Mouse (Mus musculus) thymus, postnatal 36 days (tissue): ENCODE measurements around the gene Vmn1r148.
"Not testable (repeated sequence)": the region's sequence is repeated elsewhere in the genome, so short reads cannot be mapped to it uniquely, and the experiment has no call there.

Source experiments
- DNase-seq, 2 experiments: peaks; one replicate each; pipeline ENCODE4 v3.0.0; 2022; ENCODE audit warnings: mixed read lengths in 2 of 2

Gene Vmn1r148

DNA sequence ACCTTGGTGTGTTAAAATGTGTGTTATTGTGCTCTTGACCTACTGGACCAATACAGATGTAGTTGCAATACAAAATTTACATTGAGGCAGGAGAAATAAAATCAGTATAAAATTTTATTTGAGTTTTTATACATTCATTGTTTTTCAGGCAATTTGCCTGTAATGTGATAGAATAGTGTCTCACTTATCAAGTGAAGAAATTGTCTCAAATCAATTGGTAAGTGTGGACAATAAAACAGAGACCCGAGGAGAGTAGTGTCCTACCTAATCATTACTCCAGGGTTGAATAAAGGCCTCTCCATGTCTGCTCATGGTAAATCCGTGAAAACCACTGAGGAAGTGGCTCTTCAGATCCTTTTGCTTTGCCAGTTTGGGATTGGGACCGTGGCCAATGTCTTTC lies at the start of gene Vmn1r148:
Vmn1r148 (plus strand) TSS at position 301 of the 400 bp plus-strand sequence.
- DNase-seq: not testable (repeated sequence)

DNA sequence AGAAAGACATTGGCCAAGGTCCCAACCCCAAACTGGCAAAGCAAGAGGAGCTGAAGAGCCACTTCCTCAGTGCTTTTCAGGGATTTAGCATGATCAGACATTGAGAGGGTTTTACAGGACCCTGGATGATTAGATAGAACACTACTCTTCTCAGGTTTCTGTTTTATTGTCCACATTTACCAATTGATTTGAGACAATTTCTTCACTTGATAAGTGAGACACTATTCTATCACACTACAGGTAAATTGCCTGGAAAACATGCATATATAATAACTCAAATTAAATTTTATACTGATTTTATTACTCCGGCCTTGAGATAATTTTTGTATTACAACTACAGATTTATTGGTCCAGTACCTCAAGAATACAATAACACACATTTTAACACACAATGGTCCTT lies 42.4 kb upstream of the Vmn1r148 start, which contains the start of gene Gm8660:
Gm8660 (minus strand) TSS at position 101 of the 400 bp plus-strand sequence.
- not testable (repeated sequence) for DNase-seq

DNA sequence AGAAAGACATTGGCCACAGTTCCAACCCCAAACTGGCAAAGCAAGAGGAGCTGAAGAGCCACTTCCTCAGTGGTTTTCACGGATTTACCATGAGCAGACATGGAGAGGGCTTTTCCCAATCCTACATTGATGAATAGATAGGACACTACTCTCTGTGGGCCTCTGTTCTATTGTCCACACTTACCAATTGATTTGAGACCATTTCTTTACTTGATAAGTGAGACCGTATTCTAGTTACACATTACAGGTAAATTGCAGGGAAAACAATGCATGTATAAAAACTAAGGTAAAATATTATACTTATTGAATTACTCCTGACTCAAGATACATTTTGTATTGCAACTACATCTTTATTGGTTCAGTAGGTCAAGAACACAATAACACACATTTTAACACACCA lies 24.7 kb downstream of the Vmn1r148 start, which contains the start of gene Vmn1r149:
Vmn1r149 (minus strand) TSS at position 101 of the 400 bp plus-strand sequence.
- DNase-seq: not testable (repeated sequence)

DNA sequence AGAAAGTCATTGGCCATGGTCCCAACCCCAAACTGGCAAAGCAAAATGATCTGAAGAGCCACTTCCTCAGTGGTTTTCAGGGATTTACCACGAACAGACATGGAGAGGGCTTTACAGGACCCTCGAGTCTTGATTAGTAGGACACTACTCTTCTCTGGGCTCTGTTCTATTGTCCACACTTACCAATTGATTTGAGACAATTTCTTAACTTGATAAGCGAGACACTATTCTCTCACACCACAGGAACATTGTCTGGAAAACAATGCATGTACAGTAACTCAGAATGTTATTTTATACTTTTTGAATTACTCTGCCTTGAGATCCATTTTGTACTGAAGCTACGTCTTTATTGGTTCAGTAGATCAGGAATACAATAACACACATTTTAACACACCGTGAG lies 50.6 kb downstream of the Vmn1r148 start, which contains the start of gene Gm10665:
Gm10665 (minus strand) TSS at position 101 of the 400 bp plus-strand sequence.
- DNase-seq: not testable (repeated sequence)
